Mouse (Mus musculus): ENCODE data around the gene Ccdc90b.

DNA sequence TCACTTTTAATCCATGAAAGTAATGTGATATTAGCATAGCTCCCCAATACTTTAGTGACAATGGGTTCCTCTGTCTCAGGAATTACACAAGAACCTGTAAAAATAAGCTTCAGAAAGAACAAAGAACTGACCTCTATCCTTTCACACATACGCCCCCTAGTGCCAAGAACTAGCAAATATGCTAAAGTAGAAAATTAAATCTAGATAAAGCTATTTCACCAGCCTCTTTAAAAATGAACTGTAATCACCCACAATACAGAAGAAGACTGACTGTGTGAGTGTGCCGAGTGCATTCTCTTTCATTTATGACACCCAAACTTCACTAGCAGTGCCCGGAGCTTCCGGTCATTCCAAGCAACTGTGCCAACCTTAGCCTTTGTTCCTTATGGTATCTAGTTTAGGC, 10.0 kb upstream of the Ccdc90b start:
- TF ChIP-seq CTCF (IDR thresholded peaks at IDR 0.05; ENCODE audit: insufficient read depth, low read depth, low read length) (no peak), POLR2A (IDR thresholded peaks at IDR 0.05; ENCODE audit: insufficient read depth, low read depth, low read length) (no peak)

Data from olfactory bulb, adult 2 months (tissue).